Mouse (Mus musculus) bone marrow macrophage, adult 2 months (primary cell): ENCODE results near the gene Sec23ip.

Experiments used
- CTCF ChIP-seq: IDR thresholded peaks from 2 replicates; pipeline ENCODE4 v1.5.1; 2012; ENCODE audit warnings: low read depth, mild to moderate bottlenecking, low read length, moderate library complexity
- POLR2A ChIP-seq: IDR thresholded peaks from 2 replicates; pipeline ENCODE4 v1.6.1; 2012; ENCODE audit warnings: mild to moderate bottlenecking, low read depth, low read length, borderline replicate concordance

- TF ChIP-seq CTCF (peak; percentile 82; the same call in 1 of the 2 replicates), POLR2A (no peak)
Observed at GRCm38 (mm10) chr7:128705735-128706134, 39.0 kb upstream of the Sec23ip start.
